Mouse (Mus musculus): Measurements from ENCODE around the gene Zcchc7. TPM values are rescaled to one million over a fixed set of nuclear protein-coding genes. Genes with fewer than 3 reads are reported as not detected.
"Not testable (repeated sequence)": the region's sequence is repeated elsewhere in the genome, so short reads cannot be mapped to it uniquely, and the experiment has no call there.

Zcchc7 gene
- polyA plus RNA-seq, 1 experiment from 2014 or later, result 18.4 TPM

GRCm38 (mm10) chr4:44943480-44943879 lies 187.8 kb downstream of the Zcchc7 start:
- H3K9me3 ChIP-seq (replicated peaks), result no peaks in the 10 kb centered on the region
- no peaks in the 10 kb centered on the region for H3K36me3 ChIP-seq
- H3K4me3 ChIP-seq (replicated peaks), result no peak overlapping the region
- no peak for DNase-seq
- no peak overlapping the region for H3K4me2 ChIP-seq
- H3K27ac ChIP-seq, result no peak overlapping the region
- ATAC-seq (ENCODE audit: low read depth), result no peak
- H3K27me3 ChIP-seq, result no peaks in the 10 kb centered on the region
- H3K4me1 ChIP-seq (replicated peaks), result 0 out of 2 replicates have a peak, but pooled peaks cover 8% of the 10 kb centered on the region
- no peak overlapping the region for H3K9ac ChIP-seq
- 69% methylated on average over 6 of the region's 6 CpGs for WGBS (ENCODE audit: insufficient replicate concordance)

- Histone ChIP-seq H3K4me1 (replicated peaks) (0 out of 2 replicates have a peak, but pooled peaks cover 8% of the 10 kb centered on the region), H3K36me3 (no peaks in the 10 kb centered on the region), H3K27me3 (no peaks in the 10 kb centered on the region), H3K27ac (no peak overlapping the region), H3K4me3 (replicated peaks) (no peak overlapping the region), H3K9me3 (replicated peaks) (no peaks in the 10 kb centered on the region), H3K4me2 (no peak overlapping the region), H3K9ac (no peak overlapping the region)
- no peak for DNase-seq
- WGBS (ENCODE audit: insufficient replicate concordance), result 61% methylated on average over 10 of the region's 10 CpGs
- ATAC-seq (ENCODE audit: low read depth), result no peak
These were observed 188.9 kb downstream of the Zcchc7 start for GRCm38 (mm10) chr4:44944426-44945075.

GRCm38 (mm10) chr4:44946126-44946525 lies 190.4 kb downstream of the Zcchc7 start:
- not testable (repeated sequence) for H3K4me2 ChIP-seq; H3K9me3 ChIP-seq (replicated peaks); ATAC-seq (ENCODE audit: low read depth); H3K9ac ChIP-seq; H3K27me3 ChIP-seq; DNase-seq; H3K36me3 ChIP-seq; H3K4me3 ChIP-seq (replicated peaks); H3K27ac ChIP-seq; H3K4me1 ChIP-seq (replicated peaks)
- WGBS (ENCODE audit: insufficient replicate concordance), result 81% methylated on average over 2 of the region's 2 CpGs

DNA sequence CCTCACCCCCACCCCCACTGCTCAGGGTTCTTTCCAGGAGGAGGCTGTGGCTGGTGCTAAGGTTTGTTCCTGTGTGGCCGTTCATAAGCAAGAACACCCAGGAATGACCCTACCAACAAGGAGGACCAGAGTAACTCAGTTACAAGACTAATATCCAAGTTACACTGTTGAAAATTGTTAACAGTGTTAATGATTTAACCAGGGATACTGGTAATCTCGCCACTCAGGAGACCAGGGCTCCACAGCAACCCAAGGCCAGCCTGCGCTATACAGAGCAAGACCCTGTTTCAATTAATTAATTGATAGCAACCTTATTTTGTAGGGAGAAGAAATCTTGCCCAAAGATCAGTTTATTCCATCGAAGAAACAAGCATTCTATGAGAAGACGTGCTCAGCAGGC lies 191.8 kb downstream of the Zcchc7 start:
- no peaks in the 10 kb centered on the region for H3K9me3 ChIP-seq (replicated peaks)
- 71% methylated on average over 5 of the region's 5 CpGs for WGBS (ENCODE audit: insufficient replicate concordance)

DNA sequence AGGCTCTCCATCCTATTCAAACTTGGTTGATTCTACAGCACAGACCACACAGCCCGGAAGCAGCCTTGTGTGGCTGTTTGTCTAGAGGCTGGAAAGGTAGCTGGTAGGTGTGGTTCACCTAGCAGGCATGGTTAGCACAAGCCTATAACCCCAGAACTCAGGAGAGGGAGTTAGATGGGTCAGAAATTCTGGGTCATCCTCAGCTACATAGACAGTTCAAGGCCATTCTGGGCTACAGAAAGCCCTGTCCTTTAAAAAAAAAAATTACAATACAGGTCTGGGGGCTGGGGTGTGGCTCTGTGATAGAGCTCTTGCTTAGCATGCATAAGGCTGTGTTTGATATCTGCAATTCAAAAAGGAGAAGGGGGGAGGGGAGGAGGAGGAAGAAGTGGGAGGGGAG lies 192.6 kb downstream of the Zcchc7 start:
- Histone ChIP-seq H3K27ac (no peak overlapping the region), H3K9ac (no peak overlapping the region), H3K4me3 (replicated peaks) (no peak overlapping the region), H3K9me3 (replicated peaks) (no peaks in the 10 kb centered on the region), H3K4me1 (replicated peaks) (no peaks in the 10 kb centered on the region), H3K4me2 (no peak overlapping the region), H3K27me3 (no peaks in the 10 kb centered on the region), H3K36me3 (no peaks in the 10 kb centered on the region)
- DNase-seq (no peak), ATAC-seq (ENCODE audit: low read depth) (no peak)
- WGBS (ENCODE audit: insufficient replicate concordance), result 63% methylated on average over 1 of the region's 1 CpGs

More for the DNA sequence above, 191.8 kb downstream of the Zcchc7 start:
- no peak for DNase-seq
- H3K4me3 ChIP-seq (replicated peaks), result no peak overlapping the region
- H3K4me2 ChIP-seq, result no peak overlapping the region
- H3K36me3 ChIP-seq, result no peaks in the 10 kb centered on the region
- H3K27me3 ChIP-seq, result no peaks in the 10 kb centered on the region
- no peak for ATAC-seq (ENCODE audit: low read depth)
- H3K27ac ChIP-seq, result no peak overlapping the region
- 0 out of 2 replicates have a peak, but pooled peaks cover 3% of the 10 kb centered on the region for H3K4me1 ChIP-seq (replicated peaks)
- H3K9ac ChIP-seq, result no peak overlapping the region

GRCm38 (mm10) chr4:44953041-44953440 lies 197.4 kb downstream of the Zcchc7 start:
- WGBS (ENCODE audit: insufficient replicate concordance), result 66% methylated on average over 9 of the region's 9 CpGs
- Histone ChIP-seq H3K9me3 (replicated peaks) (no peaks in the 10 kb centered on the region), H3K9ac (no peak overlapping the region), H3K4me2 (no peak overlapping the region), H3K27me3 (no peaks in the 10 kb centered on the region), H3K36me3 (no peaks in the 10 kb centered on the region), H3K4me3 (replicated peaks) (no peak overlapping the region), H3K27ac (no peak overlapping the region), H3K4me1 (replicated peaks) (no peaks in the 10 kb centered on the region)
- ATAC-seq (ENCODE audit: low read depth) (no peak), DNase-seq (no peak)

DNA sequence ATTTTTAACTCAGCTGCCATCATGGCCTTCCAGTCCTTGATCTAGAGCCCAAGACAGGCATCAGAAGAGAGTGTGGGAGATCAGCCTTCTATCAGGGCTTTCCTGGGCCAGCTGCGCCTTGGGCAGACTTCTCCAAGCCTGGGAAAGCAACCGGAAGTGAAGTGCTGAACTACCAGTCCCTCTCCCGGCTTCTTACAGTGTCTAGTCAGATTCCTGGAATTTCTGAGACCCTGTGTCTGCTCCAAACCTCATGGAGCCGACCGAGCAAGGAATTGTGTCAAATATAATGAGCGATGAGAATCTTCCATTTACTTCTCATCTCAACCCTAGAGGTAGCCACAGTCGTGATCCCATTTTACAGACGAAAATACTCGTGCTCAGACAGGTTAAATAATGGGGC lies 203.1 kb downstream of the Zcchc7 start:
- no peak for ATAC-seq (ENCODE audit: low read depth)
- WGBS (ENCODE audit: insufficient replicate concordance), result 69% methylated on average over 9 of the region's 9 CpGs
- H3K4me3 ChIP-seq (replicated peaks), result no peak overlapping the region
- H3K4me2 ChIP-seq, result no peak overlapping the region
- no peaks in the 10 kb centered on the region for H3K36me3 ChIP-seq
- no peaks in the 10 kb centered on the region for H3K27me3 ChIP-seq
- no peak for DNase-seq
- no peak overlapping the region for H3K9ac ChIP-seq
- no peaks in the 10 kb centered on the region for H3K9me3 ChIP-seq (replicated peaks)
- no peak overlapping the region for H3K27ac ChIP-seq
- 0 out of 2 replicates have a peak, but pooled peaks cover 2% of the 10 kb centered on the region for H3K4me1 ChIP-seq (replicated peaks)

DNA sequence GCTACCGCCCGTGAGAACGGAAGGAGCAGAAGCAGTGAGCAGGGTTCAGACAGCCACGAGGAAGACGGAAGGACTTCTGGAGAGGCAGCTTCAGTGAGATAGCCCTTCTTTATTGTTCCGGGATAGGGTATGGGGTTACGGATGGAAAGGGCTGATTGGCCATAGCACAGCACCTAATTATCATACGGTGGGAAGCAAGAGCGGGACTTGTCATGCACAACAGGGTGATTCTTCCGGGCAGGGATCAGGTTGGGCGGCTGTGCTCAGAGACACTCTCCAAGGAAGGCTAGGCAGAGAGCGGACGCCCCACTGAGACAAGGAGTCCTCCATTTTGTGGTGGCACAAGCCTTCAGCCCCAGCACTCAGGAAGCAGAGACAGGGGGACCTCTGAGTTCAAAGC lies 203.5 kb downstream of the Zcchc7 start:
- Histone ChIP-seq H3K9me3 (replicated peaks) (no peaks in the 10 kb centered on the region), H3K4me2 (no peak overlapping the region), H3K4me1 (replicated peaks) (0 out of 2 replicates have a peak, but pooled peaks cover 2% of the 10 kb centered on the region), H3K27me3 (no peaks in the 10 kb centered on the region), H3K36me3 (no peaks in the 10 kb centered on the region), H3K27ac (no peak overlapping the region), H3K4me3 (replicated peaks) (no peak overlapping the region), H3K9ac (no peak overlapping the region)
- WGBS (ENCODE audit: insufficient replicate concordance), result 82% methylated on average over 13 of the region's 13 CpGs
- DNase-seq, result no peak
- ATAC-seq (ENCODE audit: low read depth), result no peak

- 0 out of 2 replicates have a peak, but pooled peaks cover 2% of the 10 kb centered on the region for H3K4me1 ChIP-seq (replicated peaks)
- ATAC-seq (ENCODE audit: low read depth), result no peak
- H3K9ac ChIP-seq, result no peak overlapping the region
- no peak overlapping the region for H3K4me2 ChIP-seq
- no peak overlapping the region for H3K27ac ChIP-seq
- WGBS (ENCODE audit: insufficient replicate concordance), result 50% methylated on average over 11 of the region's 11 CpGs
- no peak for DNase-seq
- no peaks in the 10 kb centered on the region for H3K36me3 ChIP-seq
- H3K9me3 ChIP-seq (replicated peaks), result no peaks in the 10 kb centered on the region
- H3K4me3 ChIP-seq (replicated peaks), result no peak overlapping the region
- H3K27me3 ChIP-seq, result no peaks in the 10 kb centered on the region
These were observed 207.5 kb downstream of the Zcchc7 start for GRCm38 (mm10) chr4:44963156-44963555.

DNA sequence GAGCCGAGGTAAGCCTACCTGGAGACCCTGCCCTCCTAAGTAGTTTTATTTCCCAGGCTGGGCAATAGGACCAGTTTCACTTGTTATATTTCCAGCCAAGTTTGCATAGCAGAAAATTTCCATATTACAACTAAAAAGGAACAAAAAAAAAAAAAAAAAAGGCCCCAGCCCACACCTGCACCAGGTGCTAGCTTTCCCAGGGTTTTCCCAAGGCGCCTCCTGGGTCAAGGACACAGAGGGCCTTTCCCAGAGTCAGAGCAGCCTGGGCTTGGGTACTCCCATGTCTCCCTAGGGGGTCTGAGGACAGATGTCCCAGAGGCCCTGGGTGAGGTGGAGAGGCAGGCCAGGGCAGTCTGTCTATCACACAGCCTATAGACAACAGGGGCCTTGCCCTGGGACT lies 209.5 kb downstream of the Zcchc7 start:
- no peak overlapping the region for H3K9ac ChIP-seq
- no peak overlapping the region for H3K4me2 ChIP-seq
- H3K27ac ChIP-seq, result no peak overlapping the region
- H3K9me3 ChIP-seq (replicated peaks), result no peaks in the 10 kb centered on the region
- ATAC-seq (ENCODE audit: low read depth) (no peak), DNase-seq (no peak)
- 0 out of 2 replicates have a peak, but pooled peaks cover 2% of the 10 kb centered on the region for H3K4me1 ChIP-seq (replicated peaks)
- no peak overlapping the region for H3K4me3 ChIP-seq (replicated peaks)
- H3K36me3 ChIP-seq, result no peaks in the 10 kb centered on the region
- H3K27me3 ChIP-seq, result no peaks in the 10 kb centered on the region
- WGBS (ENCODE audit: insufficient replicate concordance), result 67% methylated on average over 2 of the region's 2 CpGs

- no peak for DNase-seq
- H3K9me3 ChIP-seq (replicated peaks), result no peaks in the 10 kb centered on the region
- H3K4me3 ChIP-seq (replicated peaks), result no peak overlapping the region
- H3K4me1 ChIP-seq (replicated peaks), result 0 out of 2 replicates have a peak, but pooled peaks cover 2% of the 10 kb centered on the region
- H3K27me3 ChIP-seq, result no peaks in the 10 kb centered on the region
- 58% methylated on average over 3 of the region's 3 CpGs for WGBS (ENCODE audit: insufficient replicate concordance)
- no peak overlapping the region for H3K4me2 ChIP-seq
- no peaks in the 10 kb centered on the region for H3K36me3 ChIP-seq
- no peak for ATAC-seq (ENCODE audit: low read depth)
- H3K27ac ChIP-seq, result no peak overlapping the region
- no peak overlapping the region for H3K9ac ChIP-seq
These were observed 210.1 kb downstream of the Zcchc7 start for GRCm38 (mm10) chr4:44965736-44966135.

GRCm38 (mm10) chr4:44967402-44967801 lies 211.7 kb downstream of the Zcchc7 start:
- no peak overlapping the region for H3K27ac ChIP-seq
- ATAC-seq (ENCODE audit: low read depth), result no peak
- no peaks in the 10 kb centered on the region for H3K27me3 ChIP-seq
- H3K9me3 ChIP-seq (replicated peaks), result no peaks in the 10 kb centered on the region
- no peak overlapping the region for H3K4me2 ChIP-seq
- WGBS (ENCODE audit: insufficient replicate concordance), result 67% methylated on average over 8 of the region's 8 CpGs
- no peaks in the 10 kb centered on the region for H3K36me3 ChIP-seq
- no peak for DNase-seq
- 0 out of 2 replicates have a peak, but pooled peaks cover 5% of the 10 kb centered on the region for H3K4me1 ChIP-seq (replicated peaks)
- H3K4me3 ChIP-seq (replicated peaks), result no peak overlapping the region
- no peak overlapping the region for H3K9ac ChIP-seq
